Comparison of ENCODE assay signal across 8 mouse cellular contexts in the genomic region with DNA sequence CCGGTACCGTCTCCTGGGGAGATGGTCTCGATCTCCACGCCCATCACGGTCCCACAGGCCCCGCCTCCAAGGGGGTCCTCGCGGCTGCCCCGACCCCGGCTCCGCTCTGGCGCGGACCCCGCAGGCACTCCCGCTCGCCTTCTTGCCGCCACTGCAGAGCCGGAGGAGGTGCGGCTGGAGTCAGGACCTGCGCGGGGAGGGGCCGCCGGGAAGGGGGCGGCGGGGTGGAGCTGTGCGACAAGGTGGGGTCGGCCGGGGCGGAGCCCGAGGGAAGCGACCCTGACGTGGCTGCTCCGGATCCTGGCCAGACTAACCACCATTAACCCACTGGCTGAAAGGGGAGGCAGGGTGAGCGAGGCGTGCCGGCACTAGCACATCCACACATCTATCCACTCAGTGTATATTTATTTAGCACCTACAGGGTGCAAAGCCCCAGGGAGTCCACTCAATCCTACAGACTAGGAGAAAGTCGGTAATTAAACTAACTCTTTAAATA. TPM values are rescaled to one million over a fixed set of nuclear protein-coding genes. Genes with fewer than 3 reads are reported as not detected.
DNase-seq lines count a peak whose midpoint lies in the region; ATAC-seq and TF ChIP-seq lines count a peak whose summit lies in the region.

A gene (minus strand): TSS at position 200 of the 496 bp plus-strand sequence.

- H3K4me2 ChIP-seq in hindbrain, postnatal 0 days (ENCODE audit: low read depth, low read length): peak within 1 kb of the TSS; percentile 95
- peak within 1 kb of the TSS; percentile 96 for H3K4me2 ChIP-seq in stomach, embryonic 14.5 days (replicated peaks; ENCODE audit: low read depth, low read length)

- peak within 1 kb of the TSS; percentile 95 for H3K4me3 ChIP-seq in gastrocnemius, adult 2 months
- H3K4me3 ChIP-seq in hindbrain, postnatal 0 days (ENCODE audit: low read length): peak within 1 kb of the TSS; percentile 87
- H3K4me3 ChIP-seq in stomach, embryonic 14.5 days (ENCODE audit: low read depth, low read length): peak within 1 kb of the TSS; percentile 80

- TF ChIP-seq CTCF in gastrocnemius, adult 2 months (IDR thresholded peaks at IDR 0.05): no peak
- no peak for TF ChIP-seq CTCF in hindbrain, postnatal 0 days (IDR thresholded peaks at IDR 0.05; ENCODE audit: low read depth)

- peak; percentile 20 for ATAC-seq in frontal cortex, adult (ENCODE audit: low TSS enrichment)
- ATAC-seq in hindbrain, postnatal 0 days: peak; percentile 67
- peak; percentile 62 for ATAC-seq in stomach, embryonic 14.5 days (ENCODE audit: insufficient number of reproducible peaks, insufficient read depth, low FRiP score, low read depth)

- intact Hi-C loops in gastrocnemius, adult 2 months (cut with DNase I): loop anchor here (1.0 to 5.0 kb wide), 2 partner anchors 24 to 76 kb away; a partner anchor contains a TSS
- intact Hi-C loops in left cerebral cortex, postnatal 4 days (cut with DNase I): no loop called here

- no peaks in the 10 kb centered on the region for H3K27me3 ChIP-seq in hindbrain, postnatal 0 days (ENCODE audit: insufficient read depth, low read length)
- no peaks in the 10 kb centered on the region for H3K27me3 ChIP-seq in stomach, embryonic 14.5 days (ENCODE audit: control insufficient read depth, insufficient read depth, low read length)

- H3K9ac ChIP-seq in hindbrain, postnatal 0 days (replicated peaks; ENCODE audit: low read length): peak within 1 kb of the TSS; percentile 78
- peak within 1 kb of the TSS; percentile 49 for H3K9ac ChIP-seq in stomach, embryonic 14.5 days (replicated peaks; ENCODE audit: low read depth, low read length)

- WGBS in hindbrain, postnatal 0 days: under 1% methylated on average over 37 of the region's 37 CpGs
- WGBS in stomach, embryonic 14.5 days: under 1% methylated on average over 37 of the region's 37 CpGs

- no peaks in the 10 kb centered on the region for H3K9me3 ChIP-seq in hindbrain, postnatal 0 days (ENCODE audit: low read length)
- no peaks in the 10 kb centered on the region for H3K9me3 ChIP-seq in stomach, embryonic 14.5 days (ENCODE audit: control insufficient read depth, low read depth, low read length)

- H3K4me1 ChIP-seq in hindbrain, postnatal 0 days (ENCODE audit: insufficient read depth, low read length): peaks cover 3% of the 10 kb centered on the region; the same call in 1 of the 2 replicates
- peaks cover 6% of the 10 kb centered on the region; the same call in 1 of the 2 replicates for H3K4me1 ChIP-seq in stomach, embryonic 14.5 days (ENCODE audit: control insufficient read depth, insufficient read depth, low read length)

- H3K27ac ChIP-seq in gastrocnemius, adult 2 months: peak within 1 kb of the TSS; percentile 65
- H3K27ac ChIP-seq in hindbrain, postnatal 0 days: peak within 1 kb of the TSS; percentile 26; the same call in 1 of the 2 replicates
- H3K27ac ChIP-seq in stomach, embryonic 14.5 days (ENCODE audit: low read length): no peak within 1 kb of the TSS

- no peak for DNase-seq in frontal cortex, postnatal 25 days (ENCODE audit: low spot score in 2 of 2)
- peak; percentile 74 for DNase-seq in cerebellum, adult 9-11 months
- peak; percentile 65 for DNase-seq in gastrocnemius, adult 2 months
- DNase-seq in hindbrain, postnatal 0 days (ENCODE audit: low spot score): peak; percentile 60
- peak; percentile 66 for DNase-seq in left cerebral cortex, postnatal 4 days
- DNase-seq in mesoderm, embryonic 11.5 days (ENCODE audit: low read depth, low spot score): peak; percentile 72

- peaks cover 6% of the 10 kb centered on the region; the same call in 1 of the 2 replicates for H3K36me3 ChIP-seq in hindbrain, postnatal 0 days (ENCODE audit: insufficient read depth, low read length)
- H3K36me3 ChIP-seq in stomach, embryonic 14.5 days (ENCODE audit: control insufficient read depth, insufficient read depth, low read length): no peaks in the 10 kb centered on the region

RNA-seq across cellular contexts. Expression of the gene that starts here (rescaled TPM):
- under 1 TPM; 0.64 to 0.84 TPM for total RNA-seq in gastrocnemius, adult 2 months (2021)
- total RNA-seq in hindbrain, postnatal 0 days (2014; rRNA removed): 73.2 and 77.4 TPM in 2 replicates
- 101 and 103 TPM in 2 replicates for polyA plus RNA-seq in hindbrain, postnatal 0 days (2015; fragmentation: Nextera tagmentation; extraction: Ambion mirVana)
- total RNA-seq in left cerebral cortex, postnatal 4 days (2021): 100 to 1,000 TPM in 1 of 2 experiments, 10 to 100 TPM in 1; 91.9 to 101 TPM
- 10.3 and 17.4 TPM in 2 replicates for polyA plus RNA-seq in stomach, embryonic 14.5 days (2014; fragmentation: Nextera tagmentation; extraction: Ambion mirVana)

Comparison
In these comparisons a context has a peak if more than half of its experiments do, and no peak if none do; other contexts are left out.
1. RNA of the gene that starts here (total RNA-seq): 91.9 to 101 TPM in left cerebral cortex, postnatal 4 days and 73.2 to 77.4 TPM in hindbrain, postnatal 0 days; 0.64 to 0.84 TPM in gastrocnemius, adult 2 months; every median in the first group is over 10 times any median in the second.
2. Peak in DNase-seq, H3K4me3 ChIP-seq and H3K27ac ChIP-seq in gastrocnemius, adult 2 months; RNA of the gene not detected or under 1 TPM.
3. DNase-seq: peak in cerebellum, adult 9-11 months (single experiment), hindbrain, postnatal 0 days (single experiment), left cerebral cortex, postnatal 4 days (single experiment) and mesoderm, embryonic 11.5 days (single experiment); none in frontal cortex, postnatal 25 days (0 of 2).
4. Peak in every context shown above with its lines, with median percentiles within 50 percentile points of each other: ATAC-seq and H3K4me3 ChIP-seq.